Mouse (Mus musculus) hematopoietic stem cell, adult 5-6 weeks (primary cell): ENCODE data around the gene Pomgnt2. TPM values are rescaled to one million over a fixed set of nuclear protein-coding genes. Genes with fewer than 3 reads are reported as not detected.

Experiments
- ATAC-seq, 2 experiments: fragments of 125-278 bp in 1 of 2; replicated peaks in 1 of 2; 2 replicates each; pipeline ENCODE4 v1.8.0; 2016 to 2017; ENCODE audit warnings: inconsistent platforms in 2 of 2, mild to moderate bottlenecking in 2 of 2, moderate number of reproducible peaks in 2 of 2, low read depth in 1 of 2, moderate TSS enrichment in 1 of 2; ENCODE audit not compliant: low FRiP score in 2 of 2, poor library complexity in 2 of 2, severe bottlenecking in 2 of 2, insufficient read depth in 1 of 2, low TSS enrichment in 1 of 2
- total RNA-seq: library from RNA; stranded (forward); fragments of 172-1452, 232-1000 nt; gene quantifications from 2 replicates; pipeline ENCODE4 v1.2.3, GENCODE M21; 2017

Pomgnt2 gene
- total RNA-seq, 1 experiment from 2014 or later, result 10.9 TPM

DNA sequence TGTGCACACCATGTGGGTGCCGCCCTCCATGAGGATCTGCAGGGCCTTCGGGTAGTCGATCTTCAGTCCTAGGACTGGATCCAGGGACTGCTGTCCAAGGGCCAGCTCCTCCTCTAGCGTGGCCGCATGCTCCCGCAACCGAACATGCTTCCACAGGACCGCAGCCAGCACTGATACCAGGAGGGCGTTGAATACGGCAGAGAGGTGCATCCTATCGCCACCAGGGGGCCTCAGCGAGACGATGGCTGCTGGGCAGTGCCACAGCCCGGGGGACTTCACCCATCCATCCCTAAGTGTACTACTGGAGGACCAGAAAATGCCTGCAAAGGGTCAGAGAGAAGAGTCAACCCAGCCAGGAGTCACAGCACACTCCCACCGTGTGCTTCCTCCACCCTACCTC is 13.4 kb downstream of the Pomgnt2 start:
- ATAC-seq, result peak in 1 of 2 experiments; percentile 52; a peak in 2 of 4 replicates

DNA sequence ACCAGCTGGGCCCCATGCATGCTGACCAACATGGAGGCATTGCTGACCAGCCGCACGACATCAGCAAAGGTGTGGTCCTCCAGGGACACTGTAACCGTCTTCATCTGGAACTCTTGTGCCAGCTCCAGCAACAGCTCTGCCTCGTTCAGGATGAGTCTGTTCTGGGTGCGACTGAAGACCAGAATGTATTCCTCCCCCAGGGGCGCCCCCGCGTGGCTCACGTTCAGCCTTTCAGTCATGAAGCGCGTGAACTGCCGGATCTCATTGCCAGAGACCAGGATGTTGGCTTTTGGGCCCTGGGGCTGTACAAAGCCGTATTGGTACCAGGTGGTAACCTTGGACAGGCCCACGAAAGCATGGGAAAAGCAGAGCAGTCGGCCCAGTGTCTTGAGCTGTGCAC is 14.2 kb downstream of the Pomgnt2 start:
- ATAC-seq, result no peak

DNA sequence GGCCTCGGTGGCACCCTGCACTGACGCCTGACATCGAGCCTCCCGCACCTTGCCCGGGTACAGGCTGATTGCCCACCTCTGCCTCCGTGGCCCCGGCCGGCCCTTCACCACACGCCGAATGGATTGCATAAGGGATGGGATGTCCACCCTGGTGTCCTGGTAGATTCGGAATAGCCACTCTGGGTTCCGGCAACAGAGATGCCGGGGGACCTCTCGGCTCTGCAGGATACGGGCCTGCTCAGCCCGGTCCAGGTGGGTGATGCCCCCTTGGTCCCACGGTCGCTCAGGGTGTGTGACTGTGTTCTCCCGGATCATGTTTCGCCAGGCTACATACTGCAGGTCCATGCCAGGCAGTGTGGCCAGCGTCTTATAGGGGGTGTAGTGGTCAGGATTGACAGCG is 14.7 kb downstream of the Pomgnt2 start:
- ATAC-seq, result no peak

- no peak for ATAC-seq
These were observed 15.3 kb downstream of the Pomgnt2 start for GRCm38 (mm10) chr9:121981466-121982105.

DNA sequence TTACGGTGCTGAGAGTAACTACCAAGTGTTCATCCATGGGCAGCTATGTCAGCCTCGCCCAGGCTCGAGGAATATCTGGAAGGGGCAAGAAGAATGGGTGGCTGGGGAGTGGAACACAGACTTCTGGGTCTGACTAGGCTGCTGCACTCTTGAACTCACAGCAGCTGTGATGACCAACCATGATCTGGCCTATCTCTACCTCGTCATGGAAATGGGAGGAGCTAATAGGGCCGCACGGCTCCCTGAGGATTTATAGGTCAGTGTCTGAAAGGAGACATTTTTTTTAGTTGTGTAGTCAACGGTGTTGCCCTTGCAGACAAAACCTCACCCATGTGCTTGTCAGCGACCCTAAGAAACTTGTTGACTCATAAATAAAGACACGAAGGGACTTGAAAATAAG is 15.9 kb downstream of the Pomgnt2 start:
- ATAC-seq, result no peak

- ATAC-seq, result no peak
These were observed 21.6 kb downstream of the Pomgnt2 start for GRCm38 (mm10) chr9:121975321-121975720.

- no peak for ATAC-seq
These were observed 22.5 kb downstream of the Pomgnt2 start for GRCm38 (mm10) chr9:121974141-121974986.

DNA sequence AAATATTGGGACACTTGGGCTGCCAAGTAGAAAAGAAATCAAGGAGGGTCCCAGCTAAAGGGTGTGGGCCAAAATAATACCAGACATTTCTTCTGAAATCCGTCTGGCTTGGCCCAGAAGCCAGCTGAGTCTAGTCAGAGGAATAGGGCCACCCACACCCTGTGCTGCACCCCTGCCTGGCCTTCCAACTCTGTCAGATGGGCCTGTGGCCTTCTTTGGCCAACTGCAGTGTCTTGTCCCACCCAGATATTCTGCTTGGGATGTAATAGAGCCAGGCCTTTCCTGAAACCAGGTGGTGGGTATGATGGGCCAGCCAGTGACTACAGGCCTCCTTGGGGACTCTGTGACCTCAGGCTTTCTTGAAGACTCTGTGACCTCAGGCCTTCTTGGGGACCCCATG is 23.7 kb downstream of the Pomgnt2 start:
- ATAC-seq, result no peak

DNA sequence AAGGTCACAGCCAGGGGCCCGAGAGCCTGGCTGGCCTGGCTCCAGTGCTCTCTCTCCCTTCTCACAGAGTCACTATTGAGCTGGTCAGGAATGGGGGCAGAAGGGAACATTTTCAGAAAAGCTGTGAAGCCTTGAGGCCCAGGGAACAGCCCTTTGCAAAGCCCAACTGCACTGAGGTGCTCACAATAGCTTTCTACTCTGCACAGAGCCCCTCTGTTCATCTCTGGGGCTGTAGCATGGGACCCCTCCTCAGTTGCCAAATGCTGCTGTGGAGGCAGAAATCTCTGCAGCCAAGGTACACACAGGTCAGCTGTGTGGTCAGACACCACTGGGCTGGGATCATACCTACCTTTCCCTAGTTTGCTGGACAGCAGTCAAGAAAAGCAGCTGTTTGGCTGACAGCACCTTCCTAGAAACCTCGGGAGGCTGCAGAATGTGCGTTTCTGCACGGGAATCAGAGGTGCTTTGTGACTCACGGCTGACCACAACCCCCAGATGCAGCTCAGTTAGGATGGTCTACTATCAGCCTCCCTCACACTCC is 27.0 kb downstream of the Pomgnt2 start:
- ATAC-seq, result no peak

DNA sequence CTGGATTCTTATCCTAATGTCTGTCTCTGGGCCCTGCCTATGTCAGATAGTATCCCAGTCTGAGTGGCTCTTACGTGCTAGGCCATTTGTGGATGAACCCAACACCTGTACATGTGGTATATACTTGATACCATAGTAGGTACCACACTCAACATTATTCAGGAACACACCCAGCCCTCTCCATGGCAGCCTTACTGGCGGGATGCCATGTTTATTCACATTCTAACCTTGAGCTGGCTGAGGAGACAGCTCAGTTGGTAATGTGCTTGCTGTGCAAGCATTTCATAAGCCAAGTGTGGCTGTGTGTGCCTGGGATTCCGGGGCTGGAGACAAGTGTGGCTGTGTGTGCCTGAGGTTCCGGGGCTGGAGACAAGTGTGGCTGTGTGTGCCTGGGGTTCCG is 28.7 kb downstream of the Pomgnt2 start:
- no peak for ATAC-seq

- ATAC-seq, result no peak
These were observed 32.0 kb downstream of the Pomgnt2 start for GRCm38 (mm10) chr9:121964941-121965340.

- no peak for ATAC-seq
These were observed 36.8 kb downstream of the Pomgnt2 start for GRCm38 (mm10) chr9:121959966-121960635.

GRCm38 (mm10) chr9:121952596-121952995 is 44.3 kb downstream of the Pomgnt2 start:
- ATAC-seq, result no peak

- ATAC-seq, result peak in 1 of 2 experiments; percentile 37; a peak in 1 of 4 replicates
These were observed 45.8 kb downstream of the Pomgnt2 start for GRCm38 (mm10) chr9:121951114-121951423.

GRCm38 (mm10) chr9:121950418-121951113 is 46.3 kb downstream of the Pomgnt2 start, which contains the start of gene Fam198a:
TSS of gene Fam198a (plus strand) at chr9:121950988.
- peak; percentile 73 to 83 for ATAC-seq

- ATAC-seq, result no peak
These were observed 48.5 kb downstream of the Pomgnt2 start for GRCm38 (mm10) chr9:121948431-121948830.

- 0 out of 4 replicates have a peak, but pooled peaks of 1 of the 2 experiments have one; percentile 28 for ATAC-seq
These were observed 49.1 kb downstream of the Pomgnt2 start for GRCm38 (mm10) chr9:121947784-121948183.
